Mouse (Mus musculus): ENCODE results near the gene Rnf25. TPM values are rescaled to one million over a fixed set of nuclear protein-coding genes. Genes with fewer than 3 reads are reported as not detected.

Gene Rnf25
- polyA plus RNA-seq (2015; fragmentation: Nextera tagmentation; extraction: Ambion mirVana): 19.0 and 20.6 TPM in 2 replicates

DNA sequence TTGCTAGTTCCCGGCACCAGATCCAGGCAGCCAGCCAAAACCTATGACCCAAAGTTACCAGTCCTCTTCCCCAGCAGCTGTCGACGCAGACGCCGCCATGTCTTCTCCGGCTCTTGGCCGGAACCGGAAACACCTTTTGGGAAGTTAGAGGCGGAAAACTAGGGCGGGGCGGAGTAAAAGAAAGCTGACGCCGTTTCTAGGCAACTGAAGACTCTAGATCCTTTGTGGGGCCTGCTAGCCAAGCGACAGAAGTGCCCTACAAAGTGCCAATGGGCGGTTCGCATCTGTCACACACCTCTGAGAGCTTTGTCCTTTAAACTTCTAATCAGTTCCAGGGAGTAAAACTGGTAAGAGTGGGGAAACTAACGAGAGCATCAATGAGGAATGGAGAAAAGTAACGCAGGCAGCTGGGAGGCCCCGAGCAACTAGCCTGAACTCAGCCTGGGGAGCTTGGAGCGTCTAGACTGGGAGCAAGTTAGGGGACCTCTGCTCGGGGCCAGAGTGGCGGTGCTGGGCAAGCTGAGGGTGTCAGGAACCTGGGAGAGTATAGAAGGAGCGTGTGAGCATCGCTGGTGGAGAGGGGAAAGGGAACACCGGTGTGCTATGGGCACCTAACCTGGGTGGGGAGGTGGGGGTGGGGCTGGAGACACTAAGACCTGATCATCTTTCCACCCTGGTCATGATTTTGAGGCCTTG, at the start of gene Rnf25, which contains the start of gene Stk36:
Gene Rnf25 (minus strand): TSS at position 131 of the 696 bp plus-strand sequence.
Gene Stk36 (plus strand): TSS at position 179 of the 696 bp plus-strand sequence.

DNA sequence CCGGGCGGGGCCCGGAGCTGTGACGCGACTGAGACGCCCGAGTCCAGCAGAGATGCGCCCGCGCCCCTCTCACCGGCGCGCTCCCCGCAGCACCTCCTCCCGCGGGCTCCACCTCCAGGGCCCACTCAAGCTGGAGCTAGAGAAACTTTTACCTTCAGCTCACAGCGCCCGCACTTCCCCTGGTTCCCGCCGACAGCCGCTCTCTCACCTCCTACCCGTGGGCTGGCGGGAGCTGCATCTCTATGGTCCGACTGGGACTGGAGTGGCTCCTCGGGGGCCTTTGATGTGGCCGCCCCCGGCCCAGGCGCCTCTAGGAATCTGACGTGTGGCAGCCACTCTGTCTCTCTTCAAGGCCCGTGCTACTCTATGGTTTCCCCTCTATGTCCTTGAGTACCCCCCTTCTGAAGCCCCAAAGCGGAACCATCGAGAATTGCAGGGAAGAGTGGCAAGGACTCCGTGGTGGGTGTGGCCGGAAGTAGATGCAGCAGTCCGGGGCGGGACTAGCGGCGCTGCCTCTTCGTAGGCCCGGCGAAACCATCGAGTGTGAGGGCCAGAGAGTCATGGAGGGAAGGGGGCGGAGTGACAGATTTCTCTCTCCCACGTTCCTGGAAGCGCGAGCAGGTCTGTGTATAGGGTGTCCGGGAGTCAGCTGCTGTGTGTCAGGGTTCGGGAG, 13.3 kb downstream of the Rnf25 start, which contains the start of the genes Zfp142 and Bcs1l:
Gene Zfp142 (minus strand): TSS at position 474 of the 673 bp plus-strand sequence.
Gene Bcs1l (plus strand): TSS at position 517 of the 673 bp plus-strand sequence.

GRCm38 (mm10) chr1:74544184-74544583, 57.0 kb downstream of the Rnf25 start, which contains the start of gene Usp37:
Usp37 (minus strand) TSS chr1:74544284.

Small RNAs within 50 kb of the gene (microRNA-seq; reads per million reads assigned to microRNA genes)
- not detected for gene Gm25035

Other genes starting within 250 kb of the Rnf25 start
- 0.88 and 1.0 TPM in 2 replicates for gene Catip, start 239.3 kb downstream of the Rnf25 start, polyA plus RNA-seq (2015; fragmentation: Nextera tagmentation; extraction: Ambion mirVana)
- 5.6 and 31.7 TPM in 2 replicates for gene Slc11a1, start 226.2 kb downstream of the Rnf25 start, polyA plus RNA-seq (2015; fragmentation: Nextera tagmentation; extraction: Ambion mirVana)
- gene Ctdsp1, start 209.9 kb downstream of the Rnf25 start, polyA plus RNA-seq (2015; fragmentation: Nextera tagmentation; extraction: Ambion mirVana): 59.2 and 61.2 TPM in 2 replicates
- 0.16 and 0.36 TPM in 2 replicates for gene Vil1, start 192.0 kb downstream of the Rnf25 start, polyA plus RNA-seq (2015; fragmentation: Nextera tagmentation; extraction: Ambion mirVana)
- 23.4 and 27.1 TPM in 2 replicates for gene Cnot9, start 95.3 kb downstream of the Rnf25 start, polyA plus RNA-seq (2015; fragmentation: Nextera tagmentation; extraction: Ambion mirVana)
- 0.53 and 0.79 TPM in 2 replicates for gene Plcd4, start 58.5 kb downstream of the Rnf25 start, polyA plus RNA-seq (2015; fragmentation: Nextera tagmentation; extraction: Ambion mirVana)
- 9.4 and 9.5 TPM in 2 replicates for gene Usp37, start 57.1 kb downstream of the Rnf25 start, polyA plus RNA-seq (2015; fragmentation: Nextera tagmentation; extraction: Ambion mirVana)
- gene Zfp142, start 13.2 kb downstream of the Rnf25 start, polyA plus RNA-seq (2015; fragmentation: Nextera tagmentation; extraction: Ambion mirVana): 2.9 and 3.3 TPM in 2 replicates
- gene Bcs1l, start 13.1 kb downstream of the Rnf25 start, polyA plus RNA-seq (2015; fragmentation: Nextera tagmentation; extraction: Ambion mirVana): 8.8 and 9.8 TPM in 2 replicates
- 0.79 and 1.7 TPM in 2 replicates for gene Stk36, start within 50 bp of the Rnf25 start, polyA plus RNA-seq (2015; fragmentation: Nextera tagmentation; extraction: Ambion mirVana)
- gene Ttll4, start 60.3 kb upstream of the Rnf25 start, polyA plus RNA-seq (2015; fragmentation: Nextera tagmentation; extraction: Ambion mirVana): 3.6 and 3.7 TPM in 2 replicates
- gene Cyp27a1, start 112.2 kb upstream of the Rnf25 start, polyA plus RNA-seq (2015; fragmentation: Nextera tagmentation; extraction: Ambion mirVana): 8.5 and 10.7 TPM in 2 replicates
- gene Prkag3, start 147.8 kb upstream of the Rnf25 start, polyA plus RNA-seq (2015; fragmentation: Nextera tagmentation; extraction: Ambion mirVana): 0.41 and 0.58 TPM in 2 replicates
- gene Wnt6, start 170.5 kb upstream of the Rnf25 start, polyA plus RNA-seq (2015; fragmentation: Nextera tagmentation; extraction: Ambion mirVana): 8.4 and 8.6 TPM in 2 replicates
- 7.4 and 9.2 TPM in 2 replicates for gene Wnt10a, start 190.1 kb upstream of the Rnf25 start, polyA plus RNA-seq (2015; fragmentation: Nextera tagmentation; extraction: Ambion mirVana)

Data from urinary bladder, postnatal 0 days (tissue).